Mouse (Mus musculus) lung, postnatal 0 days (tissue): ENCODE data around the gene Dnajc3. TPM values are rescaled to one million over a fixed set of nuclear protein-coding genes. Genes with fewer than 3 reads are reported as not detected.
A peak's percentile ranks its signal among the peaks of the same experiment; 100 is the strongest.
"Not testable (repeated sequence)": the region's sequence is repeated elsewhere in the genome, so short reads cannot be mapped to it uniquely, and the experiment has no call there.

ENCODE experiments used
- ATAC-seq: fragments of 200-750 bp; cut with Nextera tagmentation; 2 replicates; pipeline ENCODE4 v1.8.0; 2017; ENCODE audit warnings: moderate library complexity
- DNase-seq: peaks from one replicate; pipeline ENCODE4 v3.0.0-alpha.2; 2016; ENCODE audit warnings: low spot score
- H3K27ac ChIP-seq: fragments of 300-500 bp; sonication (generic); 2 replicates; pipeline ENCODE4 v1.5.1; 2014; ENCODE audit warnings: antibody characterized with exemption, mild to moderate bottlenecking, low read length, mixed read lengths
- H3K27me3 ChIP-seq: fragments of 300-500 bp; sonication (generic); replicated peaks from 2 replicates; pipeline ENCODE4 v1.6.1; 2014; ENCODE audit warnings: low read length, mixed read lengths; ENCODE audit not compliant: insufficient read depth
- H3K36me3 ChIP-seq: fragments of 300-500 bp; sonication (generic); 2 replicates; pipeline ENCODE4 v1.6.1; 2014; ENCODE audit warnings: low read length, mixed read lengths; ENCODE audit not compliant: insufficient read depth
- H3K4me1 ChIP-seq: fragments of 300-500 bp; sonication (generic); 2 replicates; pipeline ENCODE4 v1.6.1; 2014; ENCODE audit warnings: antibody characterized with exemption, low read depth, low read length, mixed read lengths; ENCODE audit not compliant: insufficient read depth
- H3K4me2 ChIP-seq: fragments of 300-500 bp; sonication (generic); replicated peaks from 2 replicates; pipeline ENCODE4 v1.6.1; 2014; ENCODE audit warnings: low read depth, mild to moderate bottlenecking, low read length, moderate library complexity, mixed read lengths
- H3K4me3 ChIP-seq: fragments of 300-500 bp; sonication (generic); 2 replicates; pipeline ENCODE4 v1.5.1; 2014; ENCODE audit warnings: low read depth, low read length
- H3K9ac ChIP-seq: fragments of 300-500 bp; sonication (generic); replicated peaks from 2 replicates; pipeline ENCODE4 v1.6.1; 2014; ENCODE audit warnings: low read depth, mild to moderate bottlenecking
- H3K9me3 ChIP-seq: fragments of 300-500 bp; sonication (generic); 2 replicates; pipeline ENCODE4 v1.6.1; 2016; ENCODE audit warnings: low read length, mixed read lengths
- CTCF ChIP-seq: IDR thresholded peaks from 2 replicates; pipeline ENCODE4 v1.5.1; 2016; ENCODE audit warnings: antibody characterized with exemption, mild to moderate bottlenecking
- EP300 ChIP-seq: IDR thresholded peaks from 2 replicates; pipeline ENCODE4 v1.6.1; 2016; ENCODE audit warnings: antibody characterized with exemption, mild to moderate bottlenecking, control low read depth
- WGBS: fragments of 180-500 bp; shearing (Covaris S2); extraction: QIAGEN DNeasy Blood & Tissue Kit; methylation state at CpG from one replicate; pipeline ENCODE4 v1.1.7; 2014; 5-methylcytosine and 5-hydroxymethylcytosine counted together
- polyA plus RNA-seq: library from polyadenylated mRNA; unstranded; fragments of >200 nt; fragmentation: Nextera tagmentation; extraction: Ambion mirVana; gene quantifications from 2 replicates; pipeline ENCODE4 v1.2.1, GENCODE M21; 2015

Gene Dnajc3
- polyA plus RNA-seq, 1 experiment from 2014 or later = 54.1 TPM

GRCm38 (mm10) chr14:118979571-118980325, 42.0 kb downstream of the Dnajc3 start:
- ATAC-seq (no peak), DNase-seq (peak; percentile 13)
- H3K4me1 ChIP-seq = no peaks in the 10 kb centered on the region; the same call in 1 of the 2 replicates
- no peak for TF ChIP-seq CTCF
- TF ChIP-seq EP300 = no peak
- H3K9me3 ChIP-seq = no peaks in the 10 kb centered on the region
- H3K27me3 ChIP-seq = no peaks in the 10 kb centered on the region
- no peak overlapping the region for H3K9ac ChIP-seq
- H3K4me3 ChIP-seq = no peak overlapping the region
- 80% methylated on average over 7 of the region's 7 CpGs for WGBS
- peak overlapping the region; percentile 26; the same call in 1 of the 2 replicates for H3K27ac ChIP-seq
- peaks cover 27% of the 10 kb centered on the region for H3K36me3 ChIP-seq
- no peak overlapping the region for H3K4me2 ChIP-seq

DNA sequence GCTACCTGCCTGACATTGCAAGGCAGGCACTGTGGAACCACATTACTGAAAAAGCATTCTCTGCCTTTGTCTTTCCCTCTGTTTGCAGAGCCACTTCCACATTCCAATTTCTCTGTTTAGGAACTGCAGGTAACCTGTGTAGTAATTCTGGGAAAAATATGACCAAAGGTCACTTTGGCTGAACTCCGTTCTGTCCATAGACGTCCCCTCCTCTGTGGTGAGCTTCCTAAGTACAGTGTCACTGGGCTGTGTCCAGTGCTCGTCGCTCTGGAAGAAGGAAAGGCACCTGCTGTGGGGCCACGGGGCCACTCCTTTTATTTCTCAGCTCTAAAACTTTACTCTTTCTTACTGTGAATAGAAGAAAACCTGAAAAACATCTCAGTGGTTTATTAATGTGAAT, 42.6 kb downstream of the Dnajc3 start:
- TF ChIP-seq EP300 = no peak
- no peak for TF ChIP-seq CTCF
- no peak overlapping the region for H3K4me3 ChIP-seq
- H3K36me3 ChIP-seq = peaks cover 25% of the 10 kb centered on the region
- WGBS = 74% methylated on average over 5 of the region's 5 CpGs
- ATAC-seq (no peak), DNase-seq (no peak)
- peak overlapping the region; percentile 26; the same call in 1 of the 2 replicates for H3K27ac ChIP-seq
- no peak overlapping the region for H3K4me2 ChIP-seq
- no peaks in the 10 kb centered on the region for H3K9me3 ChIP-seq
- H3K27me3 ChIP-seq = no peaks in the 10 kb centered on the region
- H3K4me1 ChIP-seq = no peaks in the 10 kb centered on the region; the same call in 1 of the 2 replicates
- H3K9ac ChIP-seq = no peak overlapping the region

DNA sequence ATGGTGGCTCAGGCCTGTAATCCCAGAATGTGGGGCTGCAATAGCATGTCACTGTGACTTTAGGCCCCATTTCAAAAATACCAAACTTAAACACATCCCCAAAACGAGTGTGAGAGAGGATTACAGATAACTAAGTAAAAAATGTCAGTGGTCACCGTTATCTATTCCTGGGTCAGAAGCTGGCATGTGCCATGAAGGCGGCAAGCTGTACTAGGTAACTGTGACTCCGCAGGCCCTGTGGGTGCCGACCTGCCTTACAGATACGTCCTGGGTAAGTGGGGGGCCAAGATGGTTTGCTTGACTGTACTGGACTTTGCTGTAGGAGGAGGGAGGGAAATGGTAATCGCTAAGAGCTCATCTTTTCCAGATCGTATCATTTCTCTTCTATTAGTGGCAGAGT, 43.1 kb downstream of the Dnajc3 start:
- Histone ChIP-seq H3K4me1 (no peaks in the 10 kb centered on the region; the same call in 1 of the 2 replicates), H3K27me3 (no peaks in the 10 kb centered on the region), H3K9me3 (no peaks in the 10 kb centered on the region), H3K4me3 (no peak overlapping the region), H3K36me3 (peaks cover 22% of the 10 kb centered on the region), H3K4me2 (no peak overlapping the region), H3K9ac (no peak overlapping the region), H3K27ac (no peak overlapping the region)
- ATAC-seq (no peak), DNase-seq (no peak)
- 82% methylated on average over 8 of the region's 8 CpGs for WGBS
- TF ChIP-seq EP300 = no peak

DNA sequence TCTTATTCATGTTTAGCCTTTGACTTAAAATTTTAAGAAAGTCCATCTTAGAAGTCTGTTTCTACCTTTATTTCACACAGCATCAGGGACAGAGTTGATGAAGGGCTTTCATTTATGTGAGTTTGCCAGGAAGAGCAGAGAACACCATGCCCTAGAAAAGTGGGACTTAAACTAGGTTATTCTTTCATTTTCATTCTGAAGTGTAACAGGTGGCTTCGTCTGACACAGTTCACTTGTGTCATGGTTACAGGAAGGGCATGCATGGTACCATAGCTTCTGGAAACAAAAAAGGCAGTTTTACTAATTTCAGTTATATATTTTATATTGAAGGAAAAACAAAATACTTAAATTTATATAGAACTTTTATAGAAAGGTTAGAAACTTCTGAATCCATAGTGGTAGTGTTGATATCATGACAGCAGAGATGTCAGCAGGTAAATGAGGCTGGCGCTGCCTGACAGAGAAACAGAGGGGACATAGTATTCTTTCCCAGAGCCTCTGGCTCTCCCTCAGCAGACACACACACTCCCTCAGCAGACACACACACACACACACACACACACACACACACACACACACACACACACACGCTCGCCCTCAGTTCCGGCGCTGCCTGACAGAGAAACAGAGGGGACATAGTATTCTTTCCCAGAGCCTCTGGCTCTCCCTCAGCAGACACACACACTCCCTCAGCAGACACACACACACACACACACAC, 44.1 kb downstream of the Dnajc3 start:
- DNase-seq, H3K4me1 ChIP-seq, H3K9ac ChIP-seq, H3K4me3 ChIP-seq, H3K27ac ChIP-seq, H3K4me2 ChIP-seq, H3K9me3 ChIP-seq, H3K27me3 ChIP-seq: not testable (repeated sequence)
- 67% methylated on average over 6 of the region's 6 CpGs for WGBS
- peak; percentile 55 for ATAC-seq
- peaks cover 22% of the 10 kb centered on the region for H3K36me3 ChIP-seq

DNA sequence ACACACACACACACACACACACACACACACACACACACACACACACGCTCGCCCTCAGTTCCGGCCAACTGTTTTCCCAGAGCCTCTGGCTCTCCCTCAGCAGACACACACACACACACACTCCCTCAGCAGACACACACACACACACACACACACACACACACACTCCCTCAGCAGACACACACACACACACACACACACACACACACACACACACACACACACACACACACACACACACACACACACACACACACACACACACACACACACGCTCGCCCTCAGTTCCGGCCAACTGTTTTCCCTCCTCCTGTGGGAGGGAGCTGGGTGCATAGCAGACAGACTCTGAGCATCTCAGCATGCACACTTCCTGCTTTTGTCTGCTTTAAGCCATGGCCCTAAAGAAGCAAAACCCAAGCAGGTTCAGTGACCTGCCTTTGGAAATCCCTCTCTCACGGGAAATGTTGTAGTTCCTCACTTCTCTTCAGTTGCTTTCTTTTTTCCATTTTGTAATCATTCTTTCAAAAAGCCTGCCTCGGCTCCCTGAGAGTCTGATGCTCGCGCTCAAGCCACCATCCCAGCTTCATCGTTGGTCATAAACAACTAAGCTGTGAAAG, 44.8 kb downstream of the Dnajc3 start:
- not testable (repeated sequence) for H3K4me3 ChIP-seq, H3K9ac ChIP-seq, H3K9me3 ChIP-seq, H3K4me2 ChIP-seq, H3K27me3 ChIP-seq, H3K4me1 ChIP-seq
- peak; percentile 39 for DNase-seq
- WGBS = 53% methylated on average over 7 of the region's 11 CpGs
- Histone ChIP-seq H3K36me3 (peaks cover 18% of the 10 kb centered on the region), H3K27ac (peak overlapping the region; percentile 16)
- ATAC-seq = peak; percentile 74

GRCm38 (mm10) chr14:118983396-118983795, 45.6 kb downstream of the Dnajc3 start:
- peaks cover 11% of the 10 kb centered on the region for H3K36me3 ChIP-seq
- no peak for TF ChIP-seq EP300
- TF ChIP-seq CTCF = no peak
- no peak for DNase-seq

More at GRCm38 (mm10) chr14:118983396-118983795, 45.6 kb downstream of the Dnajc3 start:
- H3K4me1 ChIP-seq = no peaks in the 10 kb centered on the region; the same call in 1 of the 2 replicates
- no peak overlapping the region for H3K27ac ChIP-seq
- no peak for ATAC-seq
- H3K27me3 ChIP-seq = no peaks in the 10 kb centered on the region
- no peaks in the 10 kb centered on the region for H3K9me3 ChIP-seq
- H3K4me2 ChIP-seq = no peak overlapping the region
- H3K9ac ChIP-seq = no peak overlapping the region
- no peak overlapping the region for H3K4me3 ChIP-seq
